Mouse (Mus musculus) MEL (cell line): Measurements from ENCODE around the gene Zic2. TPM values are rescaled to one million over a fixed set of nuclear protein-coding genes. Genes with fewer than 3 reads are reported as not detected.
A peak's percentile ranks its signal among the peaks of the same experiment; 100 is the strongest.

Experiments used
- DNase-seq: peaks from one replicate; pipeline ENCODE4 v3.0.0; 2011; ENCODE audit warnings: low read depth, low spot score
- H3K27ac ChIP-seq: 2 replicates; pipeline ENCODE4 v1.5.1; 2012; ENCODE audit warnings: low read depth, mild to moderate bottlenecking, control low read depth, low read length, moderate library complexity; ENCODE audit not compliant: control insufficient read depth
- H3K27me3 ChIP-seq, 2 experiments: fragments of 150-350 bp in 1 of 2; sonication (generic) in 1 of 2; 2 replicates each; pipeline ENCODE4 v1.6.1; 2012; ENCODE audit warnings: low read length in 2 of 2, mild to moderate bottlenecking in 2 of 2, improper control_type of control experiment in 1 of 2, moderate library complexity in 1 of 2; ENCODE audit not compliant: insufficient read depth in 2 of 2, control insufficient read depth in 1 of 2
- H3K36me3 ChIP-seq, 2 experiments: 2 replicates each; pipeline ENCODE4 v1.6.1; 2012 to 2014; ENCODE audit warnings: low read length in 2 of 2, improper control_type of control experiment in 1 of 2, inconsistent platforms in 1 of 2, mild to moderate bottlenecking in 1 of 2; ENCODE audit not compliant: insufficient read depth in 2 of 2, control insufficient read depth in 1 of 2
- H3K4me1 ChIP-seq, 2 experiments: fragments of 150-350 bp in 1 of 2; sonication (generic) in 1 of 2; 2 replicates each; pipeline ENCODE4 v1.6.1; 2012; ENCODE audit warnings: low read length in 2 of 2, improper control_type of control experiment in 1 of 2, mild to moderate bottlenecking in 1 of 2; ENCODE audit not compliant: insufficient read depth in 2 of 2, control insufficient read depth in 1 of 2
- H3K4me3 ChIP-seq, 2 experiments: fragments of 150-350 bp in 1 of 2; sonication (generic) in 1 of 2; 2 replicates each; pipeline ENCODE4 v1.5.1; 2012; ENCODE audit warnings: low read depth in 2 of 2, low read length in 2 of 2, mild to moderate bottlenecking in 2 of 2, moderate library complexity in 2 of 2, control low read depth in 1 of 2, improper control_type of control experiment in 1 of 2; ENCODE audit not compliant: control insufficient read depth in 1 of 2, insufficient read depth in 1 of 2
- H3K79me2 ChIP-seq: 2 replicates; pipeline ENCODE4 v1.6.1; 2012; ENCODE audit warnings: mild to moderate bottlenecking, low read length, moderate library complexity; ENCODE audit not compliant: control insufficient read depth, poor library complexity, insufficient read depth
- H3K9ac ChIP-seq: 2 replicates; pipeline ENCODE4 v1.6.1; 2012; ENCODE audit warnings: low read depth, mild to moderate bottlenecking, control low read depth, low read length, moderate library complexity; ENCODE audit not compliant: control insufficient read depth, poor library complexity, severe bottlenecking
- H3K9me3 ChIP-seq: fragments of 150-350 bp; sonication (generic); replicated peaks from 2 replicates; pipeline ENCODE4 v1.6.1; 2012; ENCODE audit warnings: mild to moderate bottlenecking, low read length, improper control_type of control experiment, moderate library complexity; ENCODE audit not compliant: insufficient read depth
- BHLHE40 ChIP-seq: IDR thresholded peaks from 2 replicates; pipeline ENCODE4 v1.6.1; 2012; ENCODE audit warnings: low read depth, mild to moderate bottlenecking, inconsistent platforms, low read length, improper control_type of control experiment, borderline replicate concordance
- CHD1 ChIP-seq: IDR thresholded peaks from 2 replicates; pipeline ENCODE4 v1.6.1; 2012; ENCODE audit warnings: low read depth, mild to moderate bottlenecking, inconsistent platforms, low read length, improper control_type of control experiment
- CTCF ChIP-seq, 3 experiments: IDR thresholded peaks in 2 of 3; conservative IDR thresholded peaks in 1 of 3; 2 replicates each; pipeline ENCODE4 v1.5.1; 2011 to 2012; ENCODE audit warnings: low read length in 3 of 3, low read depth in 2 of 3, mild to moderate bottlenecking in 2 of 3, improper control_type of control experiment in 1 of 3, inconsistent platforms in 1 of 3, mixed read lengths in 1 of 3, moderate library complexity in 1 of 3; ENCODE audit not compliant: control insufficient read depth in 1 of 3, insufficient read depth in 1 of 3, poor library complexity in 1 of 3, severe bottlenecking in 1 of 3
- E2F4 ChIP-seq: IDR thresholded peaks from 2 replicates; pipeline ENCODE4 v1.6.1; 2011; ENCODE audit warnings: low read depth, low read length, improper control_type of control experiment, borderline replicate concordance
- ELF1 ChIP-seq: IDR thresholded peaks from 2 replicates; pipeline ENCODE4 v1.6.1; 2014; ENCODE audit warnings: low read depth, mild to moderate bottlenecking, inconsistent platforms, low read length, improper control_type of control experiment, moderate library complexity
- EP300 ChIP-seq, 2 experiments: IDR thresholded peaks; 2 replicates each; pipeline ENCODE4 v1.6.1; 2011; ENCODE audit warnings: improper control_type of control experiment in 2 of 2, low read length in 2 of 2, low read depth in 1 of 2, mild to moderate bottlenecking in 1 of 2
- ETS1 ChIP-seq: IDR thresholded peaks from 2 replicates; pipeline ENCODE4 v1.6.1; 2012; ENCODE audit warnings: low read depth, mild to moderate bottlenecking, inconsistent platforms, low read length, improper control_type of control experiment, moderate library complexity
- MAFK ChIP-seq: IDR thresholded peaks from 2 replicates; pipeline ENCODE4 v1.6.1; 2011; ENCODE audit warnings: low read depth, mild to moderate bottlenecking, low read length, improper control_type of control experiment, borderline replicate concordance
- MAX ChIP-seq: IDR thresholded peaks from 2 replicates; pipeline ENCODE4 v1.6.1; 2011; ENCODE audit warnings: low read length, improper control_type of control experiment
- MXI1 ChIP-seq: IDR thresholded peaks from 2 replicates; pipeline ENCODE4 v1.6.1; 2011; ENCODE audit warnings: mild to moderate bottlenecking, low read depth, low read length, improper control_type of control experiment
- MYB ChIP-seq: IDR thresholded peaks from 2 replicates; pipeline ENCODE4 v1.6.1; 2011; ENCODE audit warnings: mild to moderate bottlenecking, low read depth, low read length, improper control_type of control experiment
- MYC ChIP-seq: IDR thresholded peaks from 2 replicates; pipeline ENCODE4 v1.6.1; 2011; ENCODE audit warnings: low read depth, mild to moderate bottlenecking, low read length, improper control_type of control experiment, moderate library complexity
- NELFE ChIP-seq: IDR thresholded peaks from 2 replicates; pipeline ENCODE4 v1.6.1; 2011; ENCODE audit warnings: low read depth, low read length, improper control_type of control experiment
- POLR2A ChIP-seq, 2 experiments: IDR thresholded peaks; 2 replicates each; pipeline ENCODE4 v1.6.1; 2011 to 2012; ENCODE audit warnings: low read length in 2 of 2, mild to moderate bottlenecking in 2 of 2, control low read depth in 1 of 2, improper control_type of control experiment in 1 of 2, low read depth in 1 of 2, moderate library complexity in 1 of 2; ENCODE audit not compliant: control insufficient read depth in 1 of 2, insufficient read depth in 1 of 2, poor library complexity in 1 of 2
- POLR2AphosphoS2 ChIP-seq: IDR thresholded peaks from 2 replicates; pipeline ENCODE4 v1.6.1; 2011; ENCODE audit warnings: low read length, improper control_type of control experiment
- POLR2AphosphoS5 ChIP-seq: IDR thresholded peaks from 2 replicates; pipeline ENCODE4 v1.6.1; 2012; ENCODE audit warnings: low read depth, borderline replicate concordance, mild to moderate bottlenecking, inconsistent platforms, low read length, moderate library complexity, mixed read lengths
- RCOR1 ChIP-seq: IDR thresholded peaks from 2 replicates; pipeline ENCODE4 v1.6.1; 2012; ENCODE audit warnings: low read depth, mild to moderate bottlenecking, inconsistent platforms, low read length, improper control_type of control experiment
- SIN3A ChIP-seq: IDR thresholded peaks from 2 replicates; pipeline ENCODE4 v1.6.1; 2012; ENCODE audit warnings: low read length, improper control_type of control experiment, inconsistent platforms
- SMC3 ChIP-seq: IDR thresholded peaks from 2 replicates; pipeline ENCODE4 v1.6.1; 2011; ENCODE audit warnings: low read depth, low read length, improper control_type of control experiment
- TCF12 ChIP-seq: IDR thresholded peaks from 2 replicates; pipeline ENCODE4 v1.6.1; 2014; ENCODE audit warnings: low read depth, mild to moderate bottlenecking, inconsistent platforms, low read length, improper control_type of control experiment, moderate library complexity
- USF1 ChIP-seq: IDR thresholded peaks from 2 replicates; pipeline ENCODE4 v1.6.1; 2014; ENCODE audit warnings: low read depth, mild to moderate bottlenecking, inconsistent platforms, low read length, improper control_type of control experiment, moderate library complexity
- USF2 ChIP-seq, 2 experiments: IDR thresholded peaks; 2 replicates each; pipeline ENCODE4 v1.6.1; 2011 to 2012; ENCODE audit warnings: improper control_type of control experiment in 2 of 2, low read length in 2 of 2, borderline replicate concordance in 1 of 2, inconsistent platforms in 1 of 2, low read depth in 1 of 2, mild to moderate bottlenecking in 1 of 2; ENCODE audit not compliant: insufficient read depth in 1 of 2
- ZC3H11A ChIP-seq: IDR thresholded peaks from 2 replicates; pipeline ENCODE4 v1.6.1; 2012; ENCODE audit warnings: low read depth, mild to moderate bottlenecking, inconsistent platforms, low read length, improper control_type of control experiment
- ZKSCAN1 ChIP-seq: IDR thresholded peaks from 2 replicates; pipeline ENCODE4 v1.6.1; 2012; ENCODE audit warnings: low read depth, mild to moderate bottlenecking, inconsistent platforms, low read length, improper control_type of control experiment, moderate library complexity
- ZMIZ1 ChIP-seq: IDR thresholded peaks from 2 replicates; pipeline ENCODE4 v1.6.1; 2012; ENCODE audit warnings: low read depth, mild to moderate bottlenecking, inconsistent platforms, low read length, improper control_type of control experiment, moderate library complexity
- ZNF384 ChIP-seq: IDR thresholded peaks from 2 replicates; pipeline ENCODE4 v1.6.1; 2012; ENCODE audit warnings: low read depth, mild to moderate bottlenecking, inconsistent platforms, low read length, improper control_type of control experiment
- polyA plus RNA-seq, 2 experiments: library from polyadenylated mRNA; stranded (reverse) in 1 of 2; unstranded in 1 of 2; fragments of >175 nt in 1 of 2; fragments of >200 nt in 1 of 2; gene quantifications; 2 replicates each; pipeline versions ENCODE4 v1.2.1 to v1.2.4; 2012; ENCODE audit warnings: low replicate concordance in 2 of 2, low read depth in 1 of 2; ENCODE audit not compliant: insufficient read length in 2 of 2, insufficient read depth in 1 of 2, missing spikeins in 1 of 2
- total RNA-seq: library from RNA; depleted of rRNA; stranded (reverse); fragments of 300-350 nt; gene quantifications from 2 replicates; pipeline ENCODE4 v1.2.3, GENCODE M21; 2012

The Zic2 gene
- total and polyA plus RNA-seq, 3 experiments = 1.1 TPM; not detected in 2

- Histone ChIP-seq H3K36me3 (peaks cover 0 to 3% of the 10 kb centered on the region in 2 experiments; a peak in 1 of 4 replicates), H3K9me3 (no peaks in the 10 kb centered on the region)
- TF ChIP-seq MYB = no peak
- TF ChIP-seq ELF1 = no peak
- TF ChIP-seq MAFK = no peak
- no peak for TF ChIP-seq ZC3H11A
- TF ChIP-seq POLR2A (IDR thresholded peaks at IDR 0.05; ENCODE audit: control insufficient read depth in 1 of 2, insufficient read depth in 1 of 2, low read depth in 1 of 2, low read length in 2 of 2, poor library complexity in 1 of 2) = no peak
- TF ChIP-seq ZKSCAN1 = no peak
- TF ChIP-seq POLR2AphosphoS2 = no peak
- no peak for TF ChIP-seq RCOR1
- TF ChIP-seq SIN3A = no peak
- no peak for TF ChIP-seq NELFE
- TF ChIP-seq MAX = no peak
- no peak for TF ChIP-seq SMC3
These were observed 48.1 kb upstream of the Zic2 start for GRCm38 (mm10) chr14:122427204-122427560.

GRCm38 (mm10) chr14:122427654-122428053 lies 47.6 kb upstream of the Zic2 start:
- no peak for TF ChIP-seq CTCF (IDR thresholded peaks at IDR 0.05 in 2 of 3, conservative IDR thresholded peaks at IDR 0.05 in 1 of 3; ENCODE audit: control insufficient read depth in 1 of 3, insufficient read depth in 1 of 3, low read depth in 2 of 3, low read length in 3 of 3, poor library complexity in 1 of 3, severe bottlenecking in 1 of 3)
- no peak for TF ChIP-seq USF2 (IDR thresholded peaks at IDR 0.05; ENCODE audit: borderline replicate concordance in 1 of 2, insufficient read depth in 1 of 2, low read depth in 1 of 2, low read length in 2 of 2)
- no peak overlapping the region for H3K9ac ChIP-seq
- peaks cover 0 to 5% of the 10 kb centered on the region in 2 experiments; a peak in 2 of 4 replicates for H3K36me3 ChIP-seq
- peaks cover 0 to 4% of the 10 kb centered on the region in 2 experiments; a peak in 3 of 4 replicates for H3K4me1 ChIP-seq
- H3K4me3 ChIP-seq = no peak overlapping the region
- no peak for DNase-seq
- no peak overlapping the region for H3K27ac ChIP-seq
- H3K27me3 ChIP-seq = no peaks in the 10 kb centered on the region
- no peaks in the 10 kb centered on the region for H3K9me3 ChIP-seq
- H3K79me2 ChIP-seq = no peaks in the 10 kb centered on the region

More at GRCm38 (mm10) chr14:122427204-122427560, 48.1 kb upstream of the Zic2 start:
- H3K4me3 ChIP-seq = no peak overlapping the region
- DNase-seq = no peak
- no peak overlapping the region for H3K27ac ChIP-seq
- H3K27me3 ChIP-seq = no peaks in the 10 kb centered on the region
- no peak overlapping the region for H3K9ac ChIP-seq
- peaks cover 0 to under 1% of the 10 kb centered on the region in 2 experiments; a peak in 3 of 4 replicates for H3K4me1 ChIP-seq
- no peaks in the 10 kb centered on the region for H3K79me2 ChIP-seq

GRCm38 (mm10) chr14:122432558-122432957 lies 42.7 kb upstream of the Zic2 start:
- DNase-seq = peak; percentile 61
- Histone ChIP-seq H3K36me3 (peaks cover 0 to 19% of the 10 kb centered on the region in 2 experiments; a peak in 2 of 4 replicates), H3K9me3 (no peaks in the 10 kb centered on the region), H3K4me1 (peaks cover 3 to 19% of the 10 kb centered on the region in 2 experiments; a peak in 3 of 4 replicates), H3K27ac (peak overlapping the region; percentile 54), H3K9ac (peak overlapping the region; percentile 47), H3K4me3 (peak overlapping the region; percentile 31 to 42), H3K27me3 (no peaks in the 10 kb centered on the region), H3K79me2 (no peaks in the 10 kb centered on the region)
- TF ChIP-seq CHD1 = no peak
- TF ChIP-seq MAX = no peak
- TF ChIP-seq BHLHE40 = no peak
- TF ChIP-seq MYB = no peak
- peak; percentile 50; the same call in 1 of the 2 replicates for TF ChIP-seq MXI1
- TF ChIP-seq ETS1 = peak; percentile 58
- TF ChIP-seq MYC = 0 out of 2 replicates have a peak, but pooled peaks have one; percentile 15
- TF ChIP-seq EP300 (IDR thresholded peaks at IDR 0.05; ENCODE audit: low read depth in 1 of 2, low read length in 2 of 2) = peak; percentile 81 to 90
- TF ChIP-seq E2F4 = no peak
- peak; percentile 76 for TF ChIP-seq ELF1
- peak; percentile 66 for TF ChIP-seq ZNF384
- no peak for TF ChIP-seq POLR2AphosphoS2
- no peak for TF ChIP-seq MAFK
- no peak for TF ChIP-seq USF1
- TF ChIP-seq POLR2AphosphoS5 = no peak
- TF ChIP-seq ZMIZ1 = no peak
- peak; percentile 86 for TF ChIP-seq TCF12
- peak; percentile 69 for TF ChIP-seq SIN3A
